In the genomic region with DNA sequence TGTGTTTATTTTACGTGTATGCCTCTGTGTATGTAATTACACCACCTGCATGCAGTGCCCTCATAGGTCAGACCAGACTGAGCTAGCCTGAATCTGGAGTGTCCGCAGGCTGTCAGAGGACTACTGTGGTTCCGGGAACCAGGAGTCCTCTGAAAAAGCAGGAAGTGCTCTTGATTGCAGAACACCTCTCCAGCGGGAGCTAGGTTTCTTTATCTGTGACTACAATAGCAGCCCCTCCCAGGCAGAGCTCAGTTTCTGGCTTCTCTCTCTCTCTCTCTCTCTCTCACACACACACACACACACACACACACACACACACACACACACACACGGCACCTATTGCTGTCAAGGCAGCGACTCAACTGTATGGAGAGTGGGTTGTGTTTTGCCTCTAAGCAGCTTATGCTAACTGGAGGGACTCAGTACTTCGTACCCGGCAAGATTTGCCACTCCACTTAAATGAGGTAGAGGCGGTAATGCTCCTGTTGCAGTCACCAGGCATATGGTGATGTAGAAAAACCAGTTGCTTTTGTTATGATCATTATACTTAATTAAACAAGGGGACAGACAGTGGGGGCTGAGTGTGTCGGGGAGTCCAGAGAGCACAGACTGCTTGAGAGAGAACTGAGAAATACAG, we compare ENCODE assay signal across 8 mouse cellular contexts. TPM values are rescaled to one million over a fixed set of nuclear protein-coding genes. Genes with fewer than 3 reads are reported as not detected.
A peak's percentile ranks its signal among the peaks of the same experiment; 100 is the strongest.
DNase-seq lines count a peak whose midpoint lies in the region; ATAC-seq and TF ChIP-seq lines count a peak whose summit lies in the region.
"Had no signal": no experiment of that assay in that cellular context is flagged by ENCODE, and none has a peak within 500 bp of the region (broad histone marks: within the 10 kb centered on the region; RNA-seq: fewer than 3 reads in every experiment).

No protein-coding gene starts in this region.

- DNase-seq in kidney, adult 11 months: no peak
- DNase-seq in ES-CJ7 (ENCODE audit: low read depth, low spot score): peak; percentile 71
- DNase-seq in liver, postnatal 0 days: peak; percentile 31
- no peak for DNase-seq in adrenal gland, adult 2 months
- DNase-seq in ovary, postnatal 14 days (ENCODE audit: low spot score): no peak

- WGBS in kidney, embryonic 15.5 days: 40% methylated on average over 10 of the region's 10 CpGs
- 14% methylated on average over 10 of the region's 10 CpGs for WGBS in liver, postnatal 0 days (ENCODE audit: insufficient replicate concordance)

- H3K4me2 ChIP-seq in kidney, embryonic 15.5 days: no peak overlapping the region
- peak overlapping the region; percentile 47 for H3K4me2 ChIP-seq in liver, postnatal 0 days (ENCODE audit: low read depth, low read length)

- H3K9me3 ChIP-seq in kidney, embryonic 15.5 days (replicated peaks): no peaks in the 10 kb centered on the region
- no peaks in the 10 kb centered on the region for H3K9me3 ChIP-seq in liver, postnatal 0 days (ENCODE audit: low read length)
- H3K9me3 ChIP-seq: limb, embryonic 10.5 days had no signal

- H3K4me1 ChIP-seq in kidney, embryonic 15.5 days: peaks cover 48% of the 10 kb centered on the region
- peaks cover 28% of the 10 kb centered on the region for H3K4me1 ChIP-seq in bone marrow macrophage, adult 2 months (ENCODE audit: control insufficient read depth, insufficient read depth, low read length)
- peaks cover 43% of the 10 kb centered on the region for H3K4me1 ChIP-seq in liver, postnatal 0 days (ENCODE audit: insufficient read depth)

- TF ChIP-seq EP300 in liver, postnatal 0 days (IDR thresholded peaks at IDR 0.05; ENCODE audit: low read depth): no peak

- no peak for TF ChIP-seq CTCF in bone marrow macrophage, adult 2 months (IDR thresholded peaks at IDR 0.05; ENCODE audit: low read depth, low read length)
- no peak for TF ChIP-seq CTCF in liver, postnatal 0 days (IDR thresholded peaks at IDR 0.05; ENCODE audit: low read depth)

- H3K4me3 ChIP-seq in kidney, embryonic 15.5 days (replicated peaks): no peak overlapping the region
- peak overlapping the region; percentile 46 for H3K4me3 ChIP-seq in bone marrow macrophage, adult 2 months (ENCODE audit: insufficient read depth, low read length)
- no peak overlapping the region for H3K4me3 ChIP-seq in liver, postnatal 0 days (ENCODE audit: low read depth, low read length)

- H3K36me3 ChIP-seq in kidney, embryonic 15.5 days: no peaks in the 10 kb centered on the region
- no peaks in the 10 kb centered on the region for H3K36me3 ChIP-seq in liver, postnatal 0 days (replicated peaks; ENCODE audit: insufficient read depth, low read length)
- H3K36me3 ChIP-seq: limb, embryonic 10.5 days had no signal

- ATAC-seq in kidney, embryonic 15.5 days (replicated peaks; ENCODE audit: low FRiP score): no peak
- ATAC-seq in liver, postnatal 0 days: no peak

- H3K9ac ChIP-seq in kidney, embryonic 15.5 days: no peak overlapping the region
- peak overlapping the region; percentile 26; the same call in 1 of the 2 replicates for H3K9ac ChIP-seq in liver, postnatal 0 days (replicated peaks)

- TF ChIP-seq POLR2A in bone marrow macrophage, adult 2 months (IDR thresholded peaks at IDR 0.05; ENCODE audit: borderline replicate concordance, low read depth, low read length): no peak

- peak overlapping the region; percentile 51 for H3K27ac ChIP-seq in kidney, embryonic 15.5 days
- H3K27ac ChIP-seq in bone marrow macrophage, adult 2 months (ENCODE audit: insufficient read depth, low read depth, low read length): peak overlapping the region; percentile 84
- peak overlapping the region; percentile 60 for H3K27ac ChIP-seq in liver, postnatal 0 days (ENCODE audit: low read depth)
- H3K27ac ChIP-seq: limb, embryonic 10.5 days had no signal

- no peaks in the 10 kb centered on the region for H3K27me3 ChIP-seq in kidney, embryonic 15.5 days
- no peaks in the 10 kb centered on the region for H3K27me3 ChIP-seq in liver, postnatal 0 days (ENCODE audit: insufficient read depth, low read length)

RNA-seq across cellular contexts. Expression of a gene that starts 1.6 kb away (rescaled TPM):
- 105 and 119 TPM in 2 replicates for polyA plus RNA-seq in kidney, embryonic 15.5 days (2015; fragmentation: Nextera tagmentation; extraction: Ambion mirVana)
- polyA plus RNA-seq in bone marrow macrophage, adult 2 months (2012; ENCODE audit: insufficient read depth, insufficient read length, missing spikeins): 156 and 194 TPM in 2 replicates
- 23.6 and 27.6 TPM in 2 replicates for polyA plus RNA-seq in liver, postnatal 0 days (2015; fragmentation: Nextera tagmentation; extraction: Ambion mirVana)
- 10 to 100 TPM; 43.3 to 75.5 TPM for total RNA-seq in adrenal gland, adult 2 months (2021)
- 29.1 and 31.3 TPM in 2 replicates for polyA plus RNA-seq in adrenal gland, adult 2 months (2012; rRNA removed)

Comparison
In these comparisons a context has a peak if more than half of its experiments do, and no peak if none do; other contexts are left out.
1. DNase-seq: peak in ES-CJ7 (single experiment) and liver, postnatal 0 days (single experiment); none in kidney, adult 11 months (single experiment), adrenal gland, adult 2 months (single experiment) and ovary, postnatal 14 days (single experiment).
2. Peak in every context shown above with its lines, with median percentiles within 50 percentile points of each other: H3K27ac ChIP-seq.